Mouse (Mus musculus): Measurements from ENCODE around the gene Hsdl2. TPM values are rescaled to one million over a fixed set of nuclear protein-coding genes. Genes with fewer than 3 reads are reported as not detected.

Gene Hsdl2
- polyA plus RNA-seq, 1 experiment from 2014 or later = 61.6 TPM

- Histone ChIP-seq H3K4me3 (ENCODE audit: low read depth, low read length) (no peak overlapping the region), H3K36me3 (replicated peaks; ENCODE audit: insufficient read depth, low read length) (no peaks in the 10 kb centered on the region), H3K27me3 (ENCODE audit: insufficient read depth, low read length) (no peaks in the 10 kb centered on the region), H3K4me1 (ENCODE audit: insufficient read depth) (peaks cover 28% of the 10 kb centered on the region), H3K27ac (ENCODE audit: low read depth) (no peak overlapping the region), H3K4me2 (ENCODE audit: low read depth, low read length) (no peak overlapping the region), H3K9ac (replicated peaks) (no peak overlapping the region), H3K9me3 (ENCODE audit: low read length) (no peaks in the 10 kb centered on the region)
- TF ChIP-seq CTCF (IDR thresholded peaks at IDR 0.05; ENCODE audit: low read depth) (no peak), EP300 (IDR thresholded peaks at IDR 0.05; ENCODE audit: low read depth) (no peak)
- ATAC-seq = no peak
- DNase-seq = no peak
- WGBS (ENCODE audit: insufficient replicate concordance) = 52% methylated on average over 5 of the region's 5 CpGs
Observed at GRCm38 (mm10) chr4:59649119-59649518, 67.8 kb downstream of the Hsdl2 start.

- no peak overlapping the region for H3K4me3 ChIP-seq (ENCODE audit: low read depth, low read length)
- H3K9ac ChIP-seq (replicated peaks) = no peak overlapping the region
- no peaks in the 10 kb centered on the region for H3K9me3 ChIP-seq (ENCODE audit: low read length)
- peaks cover 33% of the 10 kb centered on the region for H3K4me1 ChIP-seq (ENCODE audit: insufficient read depth)
- TF ChIP-seq CTCF (IDR thresholded peaks at IDR 0.05; ENCODE audit: low read depth) (no peak), EP300 (IDR thresholded peaks at IDR 0.05; ENCODE audit: low read depth) (no peak)
- no peak overlapping the region for H3K27ac ChIP-seq (ENCODE audit: low read depth)
- ATAC-seq = peak; percentile 58; the same call in 1 of the 2 replicates
- DNase-seq = no peak
- 77% methylated on average over 1 of the region's 1 CpGs for WGBS (ENCODE audit: insufficient replicate concordance)
- H3K27me3 ChIP-seq (ENCODE audit: insufficient read depth, low read length) = no peaks in the 10 kb centered on the region
- H3K36me3 ChIP-seq (replicated peaks; ENCODE audit: insufficient read depth, low read length) = no peaks in the 10 kb centered on the region
- no peak overlapping the region for H3K4me2 ChIP-seq (ENCODE audit: low read depth, low read length)
Observed at GRCm38 (mm10) chr4:59652166-59652681, 70.9 kb downstream of the Hsdl2 start.

- TF ChIP-seq CTCF (IDR thresholded peaks at IDR 0.05; ENCODE audit: low read depth) = no peak
- TF ChIP-seq EP300 (IDR thresholded peaks at IDR 0.05; ENCODE audit: low read depth) = no peak
- DNase-seq (no peak), ATAC-seq (no peak)
- 69% methylated on average over 5 of the region's 5 CpGs for WGBS (ENCODE audit: insufficient replicate concordance)
- Histone ChIP-seq H3K27ac (ENCODE audit: low read depth) (no peak overlapping the region), H3K9me3 (ENCODE audit: low read length) (no peaks in the 10 kb centered on the region), H3K4me3 (ENCODE audit: low read depth, low read length) (no peak overlapping the region), H3K9ac (replicated peaks) (no peak overlapping the region), H3K4me1 (ENCODE audit: insufficient read depth) (peaks cover 19% of the 10 kb centered on the region), H3K27me3 (ENCODE audit: insufficient read depth, low read length) (no peaks in the 10 kb centered on the region), H3K4me2 (ENCODE audit: low read depth, low read length) (no peak overlapping the region), H3K36me3 (replicated peaks; ENCODE audit: insufficient read depth, low read length) (no peaks in the 10 kb centered on the region)
Observed at GRCm38 (mm10) chr4:59656061-59656642, 74.8 kb downstream of the Hsdl2 start.

GRCm38 (mm10) chr4:59662163-59662562 is 80.8 kb downstream of the Hsdl2 start:
- no peak overlapping the region for H3K27ac ChIP-seq (ENCODE audit: low read depth)
- no peak overlapping the region for H3K9ac ChIP-seq (replicated peaks)
- no peaks in the 10 kb centered on the region for H3K9me3 ChIP-seq (ENCODE audit: low read length)
- no peaks in the 10 kb centered on the region for H3K36me3 ChIP-seq (replicated peaks; ENCODE audit: insufficient read depth, low read length)
- H3K4me3 ChIP-seq (ENCODE audit: low read depth, low read length) = no peak overlapping the region
- no peaks in the 10 kb centered on the region for H3K27me3 ChIP-seq (ENCODE audit: insufficient read depth, low read length)
- ATAC-seq = no peak
- TF ChIP-seq EP300 (IDR thresholded peaks at IDR 0.05; ENCODE audit: low read depth) (no peak), CTCF (IDR thresholded peaks at IDR 0.05; ENCODE audit: low read depth) (no peak)
- peaks cover 9% of the 10 kb centered on the region for H3K4me1 ChIP-seq (ENCODE audit: insufficient read depth)
- DNase-seq = no peak
- 72% methylated on average over 1 of the region's 1 CpGs for WGBS (ENCODE audit: insufficient replicate concordance)
- no peak overlapping the region for H3K4me2 ChIP-seq (ENCODE audit: low read depth, low read length)

DNA sequence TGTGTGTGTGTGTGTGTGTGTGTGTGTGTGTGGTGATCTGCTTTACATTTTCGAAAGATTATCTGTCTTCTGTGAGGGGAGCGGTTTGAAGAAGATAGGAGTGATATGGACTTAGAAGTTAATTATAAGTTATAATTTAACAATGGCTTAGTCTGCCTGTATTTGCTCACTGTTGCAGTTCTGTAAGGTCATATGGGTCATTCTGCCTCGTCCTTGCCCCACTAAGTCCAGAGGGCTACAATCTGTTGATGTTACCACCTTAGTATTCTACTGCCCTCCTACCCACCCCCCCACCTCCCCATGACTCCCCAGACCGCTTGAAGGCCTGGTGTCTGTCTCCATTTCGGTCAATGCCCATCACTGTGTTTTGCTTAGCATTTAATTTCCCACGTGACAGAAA is 82.1 kb downstream of the Hsdl2 start:
- no peaks in the 10 kb centered on the region for H3K36me3 ChIP-seq (replicated peaks; ENCODE audit: insufficient read depth, low read length)
- H3K4me1 ChIP-seq (ENCODE audit: insufficient read depth) = peaks cover 15% of the 10 kb centered on the region
- peak overlapping the region; percentile 18; the same call in 1 of the 2 replicates for H3K4me2 ChIP-seq (ENCODE audit: low read depth, low read length)
- 54% methylated on average over 6 of the region's 6 CpGs for WGBS (ENCODE audit: insufficient replicate concordance)
- H3K27me3 ChIP-seq (ENCODE audit: insufficient read depth, low read length) = no peaks in the 10 kb centered on the region
- no peaks in the 10 kb centered on the region for H3K9me3 ChIP-seq (ENCODE audit: low read length)
- H3K4me3 ChIP-seq (ENCODE audit: low read depth, low read length) = no peak overlapping the region
- no peak overlapping the region for H3K9ac ChIP-seq (replicated peaks)
- H3K27ac ChIP-seq (ENCODE audit: low read depth) = peak overlapping the region; percentile 16; the same call in 1 of the 2 replicates
- TF ChIP-seq EP300 (IDR thresholded peaks at IDR 0.05; ENCODE audit: low read depth) = no peak
- TF ChIP-seq CTCF (IDR thresholded peaks at IDR 0.05; ENCODE audit: low read depth) = no peak
- ATAC-seq (no peak), DNase-seq (no peak)

GRCm38 (mm10) chr4:59666550-59667317 is 85.4 kb downstream of the Hsdl2 start:
- TF ChIP-seq CTCF (IDR thresholded peaks at IDR 0.05; ENCODE audit: low read depth) = no peak
- TF ChIP-seq EP300 (IDR thresholded peaks at IDR 0.05; ENCODE audit: low read depth) = no peak
- 0 out of 2 replicates have a peak overlapping the region, but pooled peaks have one; percentile 24 for H3K27ac ChIP-seq (ENCODE audit: low read depth)
- no peaks in the 10 kb centered on the region for H3K9me3 ChIP-seq (ENCODE audit: low read length)
- H3K4me1 ChIP-seq (ENCODE audit: insufficient read depth) = peaks cover 15% of the 10 kb centered on the region
- ATAC-seq = no peak
- no peak overlapping the region for H3K4me3 ChIP-seq (ENCODE audit: low read depth, low read length)
- no peaks in the 10 kb centered on the region for H3K27me3 ChIP-seq (ENCODE audit: insufficient read depth, low read length)
- no peaks in the 10 kb centered on the region for H3K36me3 ChIP-seq (replicated peaks; ENCODE audit: insufficient read depth, low read length)
- no peak for DNase-seq
- H3K4me2 ChIP-seq (ENCODE audit: low read depth, low read length) = no peak overlapping the region
- H3K9ac ChIP-seq (replicated peaks) = no peak overlapping the region
- 57% methylated on average over 3 of the region's 3 CpGs for WGBS (ENCODE audit: insufficient replicate concordance)

Data from liver, postnatal 0 days (tissue).